Mouse (Mus musculus) liver, adult 2 months (tissue): ENCODE measurements around the gene Gm20388. TPM values are rescaled to one million over a fixed set of nuclear protein-coding genes. Genes with fewer than 3 reads are reported as not detected.

Experiments used
- DNase-seq: peaks from one replicate; pipeline ENCODE4 v3.0.0-alpha.2; 2011; ENCODE audit warnings: low read depth, low spot score; ENCODE audit errors: extremely low read depth
- H3K27ac ChIP-seq: fragments of 200-500 bp; replicated peaks from 2 replicates; pipeline ENCODE4 v1.5.1; 2012; ENCODE audit warnings: low read depth, mild to moderate bottlenecking, control low read depth, inconsistent platforms, low read length; ENCODE audit not compliant: insufficient read depth
- H3K27me3 ChIP-seq: fragments of 200-500 bp; 2 replicates; pipeline ENCODE4 v1.6.1; 2012; ENCODE audit warnings: mild to moderate bottlenecking, moderate library complexity, low read length, inconsistent platforms; ENCODE audit not compliant: control insufficient read depth, insufficient read depth
- H3K36me3 ChIP-seq: fragments of 200-500 bp; 2 replicates; pipeline ENCODE4 v1.6.1; 2012; ENCODE audit warnings: low read length, inconsistent platforms; ENCODE audit not compliant: control insufficient read depth, insufficient read depth
- H3K4me1 ChIP-seq: fragments of 200-500 bp; 2 replicates; pipeline ENCODE4 v1.6.1; 2011; ENCODE audit warnings: low read length; ENCODE audit not compliant: control insufficient read depth, insufficient read depth
- H3K4me3 ChIP-seq: fragments of 200-500 bp; 2 replicates; pipeline ENCODE4 v1.5.1; 2011; ENCODE audit warnings: low read depth, mild to moderate bottlenecking, control low read depth, low read length, moderate library complexity; ENCODE audit not compliant: insufficient read depth
- H3K79me2 ChIP-seq: fragments of 200-500 bp; 2 replicates; pipeline ENCODE4 v1.6.1; 2012; ENCODE audit warnings: inconsistent platforms, mild to moderate bottlenecking, low read length, moderate library complexity; ENCODE audit not compliant: control insufficient read depth, insufficient read depth
- H3K9ac ChIP-seq: fragments of 200-500 bp; 2 replicates; pipeline ENCODE4 v1.6.1; 2012; ENCODE audit warnings: low read depth, mild to moderate bottlenecking, control low read depth, inconsistent platforms, low read length
- CTCF ChIP-seq: fragments of 200-500 bp; IDR thresholded peaks from 2 replicates; pipeline ENCODE4 v1.5.1; 2011; ENCODE audit warnings: low read depth, low read length, control low read depth
- POLR2A ChIP-seq: fragments of 200-500 bp; IDR thresholded peaks from 2 replicates; pipeline ENCODE4 v1.6.1; 2011; ENCODE audit warnings: low read length, control low read depth; ENCODE audit not compliant: insufficient read depth; ENCODE audit errors: extremely low read depth
- WGBS: fragments of 180-500 bp; shearing (Covaris S2); methylation state at CpG from one replicate; pipeline ENCODE4 v1.1.7; 2018; 5-methylcytosine and 5-hydroxymethylcytosine counted together
- polyA plus RNA-seq: library from polyadenylated mRNA; depleted of rRNA; stranded (reverse); fragments of >200 nt; gene quantifications from 2 replicates; pipeline ENCODE4 v1.2.3, GENCODE M21; 2012
- total RNA-seq: library from RNA; depleted of rRNA; stranded (reverse); fragments of >200 nt; gene quantifications from 2 replicates; pipeline ENCODE4 v1.2.3, GENCODE M21; 2014

The Gm20388 gene
- total and polyA plus RNA-seq, 2 experiments: 6.4 to 19.9 TPM

DNA sequence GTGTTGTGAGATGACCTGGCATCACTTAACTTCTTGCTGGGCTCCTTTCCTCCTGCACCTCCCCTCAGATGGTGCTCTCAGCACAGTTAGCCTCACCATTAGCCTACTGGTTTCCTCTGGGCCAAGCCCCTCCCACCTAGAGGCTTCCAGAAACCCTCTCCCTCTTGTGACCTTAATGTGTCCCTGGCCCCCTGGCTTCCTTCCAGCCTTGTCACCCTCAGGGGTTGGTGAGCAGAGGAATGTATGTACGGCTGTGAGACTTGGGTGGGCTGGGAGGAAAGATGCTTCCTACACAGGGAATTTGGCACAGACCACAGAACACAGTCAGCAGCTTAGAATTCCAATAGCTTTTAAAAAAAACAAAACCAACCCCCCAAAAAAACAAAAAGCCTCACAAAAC, 1970.2 kb downstream of the Gm20388 start:
- no peaks in the 10 kb centered on the region for H3K27me3 ChIP-seq
- no peak for DNase-seq
- no peak overlapping the region for H3K4me3 ChIP-seq
- 81% methylated on average over 1 of the region's 1 CpGs for WGBS
- TF ChIP-seq CTCF: no peak
- TF ChIP-seq POLR2A: no peak
- no peaks in the 10 kb centered on the region; the same call in 1 of the 2 replicates for H3K36me3 ChIP-seq
- no peak overlapping the region for H3K27ac ChIP-seq
- no peak overlapping the region for H3K9ac ChIP-seq
- no peaks in the 10 kb centered on the region for H3K4me1 ChIP-seq
- H3K79me2 ChIP-seq: no peaks in the 10 kb centered on the region

DNA sequence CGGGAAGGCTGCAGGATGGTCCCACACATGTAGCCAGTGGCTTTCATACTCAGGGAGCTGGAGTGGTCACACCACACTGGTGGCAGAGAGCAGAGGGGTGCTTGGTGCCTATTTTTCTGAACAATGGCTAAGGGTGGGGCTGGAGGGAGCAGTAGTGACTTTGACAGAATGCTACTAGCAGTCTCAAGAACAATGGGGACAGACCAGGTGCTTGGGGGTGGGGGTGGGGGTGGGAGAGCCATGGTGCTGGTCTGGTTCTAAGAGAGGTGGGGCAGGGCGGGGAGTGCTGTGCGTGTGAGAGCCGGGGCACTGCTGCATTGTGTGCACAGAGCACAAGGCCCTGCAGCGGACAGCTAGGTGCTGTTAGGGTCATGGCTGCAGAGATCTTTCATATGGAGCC, 1971.3 kb downstream of the Gm20388 start:
- no peaks in the 10 kb centered on the region; the same call in 1 of the 2 replicates for H3K36me3 ChIP-seq
- H3K27ac ChIP-seq: no peak overlapping the region
- no peaks in the 10 kb centered on the region for H3K4me1 ChIP-seq
- WGBS: 94% methylated on average over 5 of the region's 5 CpGs
- DNase-seq: no peak
- H3K4me3 ChIP-seq: no peak overlapping the region
- H3K79me2 ChIP-seq: no peaks in the 10 kb centered on the region
- H3K27me3 ChIP-seq: no peaks in the 10 kb centered on the region
- TF ChIP-seq POLR2A (no peak), CTCF (no peak)
- no peak overlapping the region for H3K9ac ChIP-seq

DNA sequence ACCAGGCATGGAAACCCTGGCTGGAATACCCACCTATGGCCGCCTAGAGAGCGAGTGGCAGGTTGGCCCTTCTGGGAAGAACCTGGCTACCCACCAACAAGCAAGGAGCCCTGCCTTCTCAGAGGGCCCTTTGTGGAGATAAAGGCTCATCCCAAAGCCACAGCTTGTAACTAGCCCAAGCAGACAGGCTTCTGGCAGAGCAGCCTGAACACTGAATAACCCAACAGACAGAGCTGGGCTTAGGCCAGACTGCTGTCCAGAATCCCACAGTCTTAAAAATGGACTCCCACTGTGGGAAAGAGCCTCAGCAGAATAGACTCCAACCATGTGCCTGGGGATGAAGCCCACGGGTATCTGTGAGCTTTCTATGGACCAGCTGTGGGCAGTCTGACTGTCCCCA, 1973.5 kb downstream of the Gm20388 start:
- TF ChIP-seq POLR2A (no peak), CTCF (no peak)
- H3K9ac ChIP-seq: no peak overlapping the region
- no peak overlapping the region for H3K27ac ChIP-seq
- no peaks in the 10 kb centered on the region for H3K27me3 ChIP-seq
- H3K4me1 ChIP-seq: no peaks in the 10 kb centered on the region
- no peak for DNase-seq
- 92% methylated on average over 3 of the region's 3 CpGs for WGBS
- no peaks in the 10 kb centered on the region; the same call in 1 of the 2 replicates for H3K36me3 ChIP-seq
- no peak overlapping the region for H3K4me3 ChIP-seq
- no peaks in the 10 kb centered on the region for H3K79me2 ChIP-seq

DNA sequence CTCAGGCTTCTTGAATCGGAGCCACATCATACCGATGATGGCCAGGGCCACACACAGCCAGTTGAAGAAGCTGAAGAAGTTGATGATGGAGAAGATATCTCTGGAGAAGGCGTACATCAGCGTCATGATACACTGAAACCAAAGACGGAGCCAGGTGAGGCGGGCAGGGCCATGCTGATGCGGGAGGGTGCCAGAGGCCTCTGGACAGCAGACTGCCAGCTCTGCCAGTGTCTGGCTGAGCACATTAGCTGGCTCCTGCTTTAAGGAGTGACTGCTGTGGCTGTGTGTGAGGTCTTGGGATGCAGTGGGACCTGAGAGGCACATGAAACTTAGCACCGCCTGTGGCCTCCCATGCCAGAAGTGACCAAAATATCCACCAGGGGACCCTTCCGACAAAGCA, 1974.4 kb downstream of the Gm20388 start:
- DNase-seq: no peak
- TF ChIP-seq POLR2A: no peak
- TF ChIP-seq CTCF: no peak
- no peak overlapping the region for H3K27ac ChIP-seq
- no peaks in the 10 kb centered on the region; the same call in 1 of the 2 replicates for H3K36me3 ChIP-seq
- no peaks in the 10 kb centered on the region for H3K27me3 ChIP-seq
- 95% methylated on average over 9 of the region's 9 CpGs for WGBS
- H3K4me3 ChIP-seq: no peak overlapping the region
- no peaks in the 10 kb centered on the region for H3K4me1 ChIP-seq
- no peaks in the 10 kb centered on the region for H3K79me2 ChIP-seq
- H3K9ac ChIP-seq: no peak overlapping the region

DNA sequence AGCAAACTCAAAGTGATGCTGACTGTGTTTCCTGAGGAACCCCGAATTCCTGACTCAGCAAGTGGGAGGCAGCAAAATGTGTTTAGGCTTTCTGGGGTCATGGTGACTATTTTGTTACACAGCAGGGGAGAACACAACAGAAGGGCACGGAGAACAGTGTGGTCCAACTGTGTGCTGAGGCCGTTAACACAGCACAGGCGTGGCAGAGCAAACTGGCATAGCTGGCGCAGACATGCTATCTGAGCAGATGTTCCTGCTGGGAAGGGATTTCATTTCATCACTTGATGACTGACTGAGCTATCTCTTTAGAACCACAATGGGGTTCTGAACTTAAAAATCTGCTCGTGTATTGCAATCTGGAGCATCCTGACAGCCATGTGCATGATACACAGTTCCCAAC, 1974.8 kb downstream of the Gm20388 start:
- Histone ChIP-seq H3K4me1 (no peaks in the 10 kb centered on the region), H3K36me3 (no peaks in the 10 kb centered on the region; the same call in 1 of the 2 replicates), H3K79me2 (no peaks in the 10 kb centered on the region), H3K9ac (no peak overlapping the region), H3K27ac (no peak overlapping the region), H3K27me3 (no peaks in the 10 kb centered on the region), H3K4me3 (no peak overlapping the region)
- no peak for DNase-seq
- WGBS: 83% methylated on average over 6 of the region's 6 CpGs
- TF ChIP-seq POLR2A (no peak), CTCF (no peak)

DNA sequence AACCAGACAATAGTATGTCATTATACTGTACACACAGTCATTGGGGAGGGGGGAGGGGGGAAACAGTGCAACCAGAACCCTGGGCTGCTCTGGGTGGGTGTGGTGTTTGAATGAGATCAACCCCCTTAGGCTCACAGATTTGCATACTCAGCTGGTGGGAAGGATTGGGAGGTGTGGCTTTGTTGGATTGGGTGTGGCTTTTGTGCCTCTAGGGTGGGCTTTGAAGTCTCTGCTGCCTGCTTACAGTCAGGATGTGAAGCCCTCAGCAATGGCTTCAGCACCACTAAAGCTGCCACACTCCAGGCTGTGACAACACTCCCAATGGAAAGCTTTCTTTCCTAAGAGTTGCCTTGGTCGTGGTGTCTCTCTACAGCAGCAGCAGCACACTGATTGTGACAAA, 1976.9 kb downstream of the Gm20388 start:
- H3K79me2 ChIP-seq: no peaks in the 10 kb centered on the region
- TF ChIP-seq POLR2A (no peak), CTCF (no peak)
- no peaks in the 10 kb centered on the region; the same call in 1 of the 2 replicates for H3K36me3 ChIP-seq

More for the DNA sequence above, 1976.9 kb downstream of the Gm20388 start:
- WGBS: 100% methylated on average over 1 of the region's 1 CpGs
- no peak overlapping the region for H3K9ac ChIP-seq
- no peak for DNase-seq
- H3K4me1 ChIP-seq: no peaks in the 10 kb centered on the region
- no peak overlapping the region for H3K27ac ChIP-seq
- H3K27me3 ChIP-seq: no peaks in the 10 kb centered on the region
- no peak overlapping the region for H3K4me3 ChIP-seq
